Mouse (Mus musculus): ENCODE measurements around the gene Neurl2. TPM values are rescaled to one million over a fixed set of nuclear protein-coding genes. Genes with fewer than 3 reads are reported as not detected.
A peak's percentile ranks its signal among the peaks of the same experiment; 100 is the strongest.
"Not testable (repeated sequence)": the region's sequence is repeated elsewhere in the genome, so short reads cannot be mapped to it uniquely, and the experiment has no call there.

Gene Neurl2
- polyA plus RNA-seq, 1 experiment from 2014 or later: 6.9 TPM

DNA sequence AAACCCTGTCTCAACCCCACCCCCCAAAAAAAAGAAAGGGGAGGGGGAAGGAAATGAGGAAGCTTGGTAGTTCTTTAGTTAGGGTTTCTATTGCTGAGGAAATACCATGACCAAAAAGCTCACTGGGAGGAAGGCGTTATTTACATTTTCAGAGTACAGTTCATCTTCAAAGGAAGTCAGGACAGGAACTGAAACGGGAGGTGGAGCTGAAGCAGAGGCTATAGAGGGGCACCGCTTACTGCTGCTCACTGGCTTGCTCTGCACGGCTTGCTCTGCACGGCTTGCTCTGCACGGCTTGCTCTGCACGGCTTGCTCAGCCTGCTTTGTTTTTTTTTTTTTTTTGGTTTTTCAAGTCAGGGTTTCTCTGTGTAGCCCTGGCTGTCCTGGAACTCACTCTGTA lies 35.2 kb upstream of the Neurl2 start:
- Histone ChIP-seq H3K9me3 (no peaks in the 10 kb centered on the region), H3K4me2 (no peak overlapping the region), H3K9ac (no peak overlapping the region), H3K27me3 (replicated peaks) (no peaks in the 10 kb centered on the region), H3K36me3 (no peaks in the 10 kb centered on the region), H3K27ac (no peak overlapping the region), H3K4me1 (peaks cover 12% of the 10 kb centered on the region), H3K4me3 (replicated peaks) (no peak overlapping the region)
- 56% methylated on average over 7 of the region's 7 CpGs for WGBS
- ATAC-seq (ENCODE audit: insufficient read depth, low FRiP score, low read depth): no peak

GRCm38 (mm10) chr2:164867566-164867965 lies 34.3 kb upstream of the Neurl2 start:
- 93% methylated on average over 7 of the region's 7 CpGs for WGBS
- no peaks in the 10 kb centered on the region for H3K36me3 ChIP-seq
- ATAC-seq (ENCODE audit: insufficient read depth, low FRiP score, low read depth): no peak
- H3K9ac ChIP-seq: no peak overlapping the region
- H3K27ac ChIP-seq: peak overlapping the region; percentile 68
- no peaks in the 10 kb centered on the region for H3K9me3 ChIP-seq
- H3K4me2 ChIP-seq: no peak overlapping the region
- peaks cover 15% of the 10 kb centered on the region for H3K4me1 ChIP-seq
- H3K4me3 ChIP-seq (replicated peaks): no peak overlapping the region
- H3K27me3 ChIP-seq (replicated peaks): no peaks in the 10 kb centered on the region

- WGBS: 29% methylated on average over 16 of the region's 16 CpGs
Measured at GRCm38 (mm10) chr2:164866741-164867551, 33.7 kb upstream of the Neurl2 start.

GRCm38 (mm10) chr2:164864593-164864992 lies 31.3 kb upstream of the Neurl2 start:
- Histone ChIP-seq H3K36me3 (no peaks in the 10 kb centered on the region), H3K27me3 (replicated peaks) (no peaks in the 10 kb centered on the region), H3K4me3 (replicated peaks) (no peak overlapping the region), H3K9me3 (no peaks in the 10 kb centered on the region), H3K4me2 (no peak overlapping the region), H3K27ac (no peak overlapping the region), H3K4me1 (peaks cover 32% of the 10 kb centered on the region), H3K9ac (no peak overlapping the region)
- no peak for ATAC-seq (ENCODE audit: insufficient read depth, low FRiP score, low read depth)
- WGBS: 55% methylated on average over 4 of the region's 4 CpGs

More at GRCm38 (mm10) chr2:164866741-164867551, 33.7 kb upstream of the Neurl2 start:
- no peak overlapping the region for H3K4me2 ChIP-seq
- H3K36me3 ChIP-seq: no peaks in the 10 kb centered on the region
- no peak overlapping the region for H3K9ac ChIP-seq
- no peak overlapping the region for H3K4me3 ChIP-seq (replicated peaks)
- no peaks in the 10 kb centered on the region for H3K9me3 ChIP-seq
- peak; percentile 56 for ATAC-seq (ENCODE audit: insufficient read depth, low FRiP score, low read depth)
- H3K4me1 ChIP-seq: peaks cover 19% of the 10 kb centered on the region
- H3K27ac ChIP-seq: peak overlapping the region; percentile 68
- H3K27me3 ChIP-seq (replicated peaks): no peaks in the 10 kb centered on the region

GRCm38 (mm10) chr2:164863411-164863810 lies 30.2 kb upstream of the Neurl2 start:
- ATAC-seq (ENCODE audit: insufficient read depth, low FRiP score, low read depth); H3K36me3 ChIP-seq; H3K9ac ChIP-seq; H3K27me3 ChIP-seq (replicated peaks); H3K4me3 ChIP-seq (replicated peaks); H3K27ac ChIP-seq; H3K4me2 ChIP-seq; H3K9me3 ChIP-seq: not testable (repeated sequence)
- 90% methylated on average over 7 of the region's 9 CpGs for WGBS
- H3K4me1 ChIP-seq: peaks cover 37% of the 10 kb centered on the region

GRCm38 (mm10) chr2:164862179-164862861 lies 29.1 kb upstream of the Neurl2 start:
- H3K4me3 ChIP-seq (replicated peaks): no peak overlapping the region
- H3K4me2 ChIP-seq: peak overlapping the region; percentile 0; the same call in 1 of the 2 replicates
- H3K4me1 ChIP-seq: peaks cover 45% of the 10 kb centered on the region
- 19% methylated on average over 9 of the region's 9 CpGs for WGBS
- H3K9me3 ChIP-seq: no peaks in the 10 kb centered on the region
- H3K27me3 ChIP-seq (replicated peaks): peaks cover 5% of the 10 kb centered on the region
- no peak overlapping the region for H3K9ac ChIP-seq
- no peaks in the 10 kb centered on the region for H3K36me3 ChIP-seq
- ATAC-seq (ENCODE audit: insufficient read depth, low FRiP score, low read depth): peak; percentile 67
- H3K27ac ChIP-seq: peak overlapping the region; percentile 84

- H3K36me3 ChIP-seq: no peaks in the 10 kb centered on the region
- H3K27ac ChIP-seq: no peak overlapping the region; the same call in 1 of the 2 replicates
- no peak overlapping the region for H3K9ac ChIP-seq
- no peak for ATAC-seq (ENCODE audit: insufficient read depth, low FRiP score, low read depth)
- H3K27me3 ChIP-seq (replicated peaks): peaks cover 12% of the 10 kb centered on the region
- peaks cover 50% of the 10 kb centered on the region for H3K4me1 ChIP-seq
- no peak overlapping the region for H3K4me3 ChIP-seq (replicated peaks)
- no peak overlapping the region for H3K4me2 ChIP-seq
- 56% methylated on average over 4 of the region's 4 CpGs for WGBS
- H3K9me3 ChIP-seq: no peaks in the 10 kb centered on the region
Measured at GRCm38 (mm10) chr2:164861094-164861493, 27.8 kb upstream of the Neurl2 start.

DNA sequence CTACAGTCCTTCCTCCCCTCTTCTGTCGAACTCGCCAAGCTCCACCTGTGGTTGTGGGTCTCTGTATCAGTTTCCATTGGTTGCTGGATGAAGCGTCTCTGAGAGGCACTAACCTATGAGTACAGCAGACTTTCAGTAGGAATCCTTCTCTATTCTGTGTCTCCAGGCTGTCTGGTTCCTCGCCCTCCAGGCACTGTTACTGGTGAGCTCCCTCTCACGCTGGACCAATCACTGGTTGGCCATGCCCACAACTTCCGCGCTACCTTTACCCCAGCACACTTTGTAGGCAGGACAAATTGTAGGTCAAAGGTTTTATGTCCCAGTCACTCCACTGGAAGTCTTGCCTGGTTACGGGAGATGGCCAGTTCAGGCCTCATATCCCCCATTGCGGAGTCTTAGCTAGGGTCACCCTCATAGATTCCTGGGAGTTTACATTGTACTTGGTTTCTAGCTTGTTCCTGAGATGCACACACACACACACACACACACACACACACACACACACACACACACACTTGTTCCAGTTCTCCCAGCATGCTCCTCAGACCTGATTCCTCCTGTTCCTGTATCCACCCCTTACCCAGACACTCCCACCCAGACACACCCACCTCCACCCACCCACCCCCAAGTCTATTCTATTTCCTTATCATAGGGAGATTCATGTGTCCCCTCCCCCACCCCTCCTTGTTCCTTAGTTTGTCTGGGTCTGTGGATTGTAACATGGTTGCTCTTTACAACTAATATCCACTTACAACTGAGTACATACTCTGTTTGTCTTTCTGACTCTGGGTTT lies 26.6 kb upstream of the Neurl2 start:
- ATAC-seq (ENCODE audit: insufficient read depth, low FRiP score, low read depth): no peak
- Histone ChIP-seq H3K9ac (no peak overlapping the region), H3K4me2 (no peak overlapping the region), H3K27me3 (replicated peaks) (peaks cover 12% of the 10 kb centered on the region), H3K9me3 (no peaks in the 10 kb centered on the region), H3K4me1 (peaks cover 51% of the 10 kb centered on the region), H3K4me3 (replicated peaks) (no peak overlapping the region), H3K36me3 (no peaks in the 10 kb centered on the region), H3K27ac (no peak overlapping the region)
- 60% methylated on average over 9 of the region's 9 CpGs for WGBS

DNA sequence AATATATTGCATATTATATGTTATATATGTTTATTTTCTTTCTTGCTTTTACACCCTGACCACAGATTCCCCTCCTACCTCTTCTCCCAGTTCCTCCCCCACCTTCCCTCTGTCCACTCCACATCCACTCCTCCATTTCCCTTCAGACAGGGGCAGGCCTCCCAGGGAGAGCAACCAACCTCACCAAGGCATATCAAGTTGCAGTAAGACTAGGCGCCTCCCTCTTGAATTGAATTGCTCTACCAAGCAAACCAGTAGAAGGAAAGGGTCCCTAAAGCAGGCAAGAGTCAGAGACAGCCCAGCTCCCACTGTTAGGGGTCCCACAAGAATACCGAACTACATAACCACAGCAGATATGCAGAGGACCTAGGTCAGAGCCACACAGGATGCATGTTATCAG lies 25.9 kb upstream of the Neurl2 start:
- Histone ChIP-seq H3K4me2 (no peak overlapping the region), H3K36me3 (no peaks in the 10 kb centered on the region), H3K27ac (no peak overlapping the region), H3K9ac (no peak overlapping the region), H3K9me3 (no peaks in the 10 kb centered on the region), H3K27me3 (replicated peaks) (peaks cover 12% of the 10 kb centered on the region), H3K4me3 (replicated peaks) (no peak overlapping the region), H3K4me1 (peaks cover 48% of the 10 kb centered on the region)
- no peak for ATAC-seq (ENCODE audit: insufficient read depth, low FRiP score, low read depth)
- 54% methylated on average over 2 of the region's 2 CpGs for WGBS

DNA sequence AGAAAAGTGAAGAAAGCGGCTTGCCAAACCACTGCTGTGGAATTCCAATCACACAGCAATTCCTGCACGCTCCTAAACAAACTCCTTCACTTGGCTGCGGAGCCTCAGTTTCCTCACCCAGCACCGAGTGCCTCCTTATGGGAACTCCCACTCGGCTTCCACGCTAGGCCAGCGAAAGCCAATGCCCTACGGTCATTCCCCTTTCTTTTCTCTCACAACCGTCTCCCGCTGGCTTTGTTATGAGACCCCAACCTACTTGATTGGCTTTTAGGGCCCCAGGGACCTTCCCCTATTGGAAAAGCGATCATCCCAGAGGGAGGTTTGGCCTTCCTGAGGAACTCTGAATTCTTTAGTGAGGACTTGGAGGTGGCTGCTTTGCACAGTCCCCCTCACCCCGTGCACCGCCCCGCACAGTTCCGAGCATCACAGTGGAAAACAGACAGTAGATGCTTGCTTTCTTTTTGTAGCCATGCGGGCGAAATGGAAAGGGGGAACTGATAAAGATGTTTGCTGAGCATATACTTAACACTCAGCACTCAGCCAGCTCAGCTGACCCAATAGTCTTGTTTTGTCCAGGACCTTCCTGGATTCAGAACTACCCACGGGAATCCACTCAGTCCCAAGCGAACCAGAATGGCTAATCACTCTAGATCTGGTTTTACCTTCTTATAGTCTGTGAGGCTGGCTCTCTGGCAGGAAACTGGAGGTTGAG lies 24.7 kb upstream of the Neurl2 start:
- Histone ChIP-seq H3K4me1 (peaks cover 48% of the 10 kb centered on the region), H3K27ac (peak overlapping the region; percentile 64; the same call in 1 of the 2 replicates)
- WGBS: 13% methylated on average over 19 of the region's 19 CpGs

More for the DNA sequence above, 24.7 kb upstream of the Neurl2 start:
- H3K4me3 ChIP-seq (replicated peaks): peak overlapping the region; percentile 51
- H3K27me3 ChIP-seq (replicated peaks): peaks cover 12% of the 10 kb centered on the region
- H3K9me3 ChIP-seq: no peaks in the 10 kb centered on the region
- peak overlapping the region; percentile 94 for H3K4me2 ChIP-seq
- 0 out of 2 replicates have a peak overlapping the region, but pooled peaks have one; percentile 27 for H3K9ac ChIP-seq
- ATAC-seq (ENCODE audit: insufficient read depth, low FRiP score, low read depth): no peak
- no peaks in the 10 kb centered on the region for H3K36me3 ChIP-seq
